Mouse (Mus musculus) heart, adult 11 months (tissue): ENCODE results near the gene Galnt6.

Experiments
- DNase-seq: peaks from one replicate; pipeline ENCODE4 v3.0.0; 2022

Galnt6 gene

GRCm38 (mm10) chr15:100754041-100754440 is 24.9 kb upstream of the Galnt6 start:
- peak; percentile 86 for DNase-seq

- peak; percentile 55 for DNase-seq
Measured at GRCm38 (mm10) chr15:100753045-100753444, 23.9 kb upstream of the Galnt6 start.

- peak; percentile 39 for DNase-seq
Measured at GRCm38 (mm10) chr15:100752439-100752838, 23.3 kb upstream of the Galnt6 start.

- DNase-seq = peak; percentile 83
Measured at GRCm38 (mm10) chr15:100749751-100750538, 20.8 kb upstream of the Galnt6 start.

- no peak for DNase-seq
Measured at GRCm38 (mm10) chr15:100748584-100748983, 19.4 kb upstream of the Galnt6 start.

GRCm38 (mm10) chr15:100747121-100747963 is 18.2 kb upstream of the Galnt6 start:
- peak; percentile 94 for DNase-seq

- no peak for DNase-seq
Measured at GRCm38 (mm10) chr15:100746478-100747120, 17.4 kb upstream of the Galnt6 start.

- no peak for DNase-seq
Measured at GRCm38 (mm10) chr15:100743238-100743637, 14.1 kb upstream of the Galnt6 start.

- DNase-seq = peak; percentile 79
Measured at GRCm38 (mm10) chr15:100739442-100739841, 10.3 kb upstream of the Galnt6 start.

- DNase-seq = peak; percentile 85
Measured at GRCm38 (mm10) chr15:100738351-100738781, 9.2 kb upstream of the Galnt6 start.

- peak; percentile 94 for DNase-seq
Measured at GRCm38 (mm10) chr15:100737667-100738066, 8.5 kb upstream of the Galnt6 start.

- no peak for DNase-seq
Measured at GRCm38 (mm10) chr15:100735953-100736300, 6.8 kb upstream of the Galnt6 start.

- peak; percentile 89 for DNase-seq
Measured at GRCm38 (mm10) chr15:100735095-100735952, 6.1 kb upstream of the Galnt6 start.

- peak; percentile 95 for DNase-seq
Measured at GRCm38 (mm10) chr15:100732580-100732979, 3.4 kb upstream of the Galnt6 start.

GRCm38 (mm10) chr15:100731081-100731480 is 1.9 kb upstream of the Galnt6 start:
- no peak for DNase-seq

GRCm38 (mm10) chr15:100728586-100728985 is 590 bp downstream of the Galnt6 start:
- no peak for DNase-seq

- DNase-seq = no peak
Measured at GRCm38 (mm10) chr15:100727834-100728233, 1.3 kb downstream of the Galnt6 start.

GRCm38 (mm10) chr15:100726721-100727120 is 2.5 kb downstream of the Galnt6 start:
- no peak for DNase-seq

- DNase-seq = no peak
Measured at GRCm38 (mm10) chr15:100723505-100723904, 5.7 kb downstream of the Galnt6 start.

GRCm38 (mm10) chr15:100722564-100722963 is 6.6 kb downstream of the Galnt6 start:
- DNase-seq = no peak

- no peak for DNase-seq
Measured at GRCm38 (mm10) chr15:100722026-100722425, 7.2 kb downstream of the Galnt6 start.

- DNase-seq = no peak
Measured at GRCm38 (mm10) chr15:100721445-100721844, 7.7 kb downstream of the Galnt6 start.
